Mouse (Mus musculus) forebrain, embryonic 12.5 days (tissue): ENCODE measurements around the gene Col12a1. TPM values are rescaled to one million over a fixed set of nuclear protein-coding genes. Genes with fewer than 3 reads are reported as not detected.
A peak's percentile ranks its signal among the peaks of the same experiment; 100 is the strongest.

Experiments
- ATAC-seq: fragments of 200-750 bp; cut with Nextera tagmentation; 2 replicates; pipeline ENCODE4 v1.8.0; 2017; ENCODE audit warnings: moderate TSS enrichment; ENCODE audit not compliant: low FRiP score
- H3K27ac ChIP-seq: fragments of 300-500 bp; sonication (generic); 2 replicates; pipeline ENCODE4 v1.5.1; 2016; ENCODE audit warnings: mild to moderate bottlenecking
- H3K27me3 ChIP-seq: fragments of 300-500 bp; sonication (generic); 2 replicates; pipeline ENCODE4 v1.6.1; 2016; ENCODE audit warnings: mild to moderate bottlenecking
- H3K36me3 ChIP-seq: fragments of 300-500 bp; sonication (generic); replicated peaks from 2 replicates; pipeline ENCODE4 v1.6.1; 2016; ENCODE audit warnings: mild to moderate bottlenecking
- H3K4me1 ChIP-seq: fragments of 300-500 bp; sonication (generic); 2 replicates; pipeline ENCODE4 v1.6.1; 2016
- H3K4me2 ChIP-seq: fragments of 300-500 bp; sonication (generic); 2 replicates; pipeline ENCODE4 v1.6.1; 2016; ENCODE audit warnings: mild to moderate bottlenecking, moderate library complexity
- H3K4me3 ChIP-seq: fragments of 300-500 bp; sonication (generic); replicated peaks from 2 replicates; pipeline ENCODE4 v1.5.1; 2016; ENCODE audit warnings: mild to moderate bottlenecking
- H3K9ac ChIP-seq: fragments of 300-500 bp; sonication (generic); 2 replicates; pipeline ENCODE4 v1.6.1; 2016; ENCODE audit warnings: mild to moderate bottlenecking
- H3K9me3 ChIP-seq: fragments of 300-500 bp; sonication (generic); 2 replicates; pipeline ENCODE4 v1.6.1; 2016
- WGBS: fragments of 180-500 bp; shearing (Covaris S2); methylation state at CpG from one replicate; pipeline ENCODE4 v1.1.7; 2016; 5-methylcytosine and 5-hydroxymethylcytosine counted together
- polyA plus RNA-seq: library from polyadenylated mRNA; unstranded; fragments of >200 nt; fragmentation: Nextera tagmentation; extraction: Ambion mirVana; gene quantifications from 2 replicates; pipeline ENCODE4 v1.2.1, GENCODE M21; 2016

Col12a1 gene
- polyA plus RNA-seq, 1 experiment from 2014 or later: 19.4 TPM

- Histone ChIP-seq H3K36me3 (no peaks in the 10 kb centered on the region), H3K9me3 (no peaks in the 10 kb centered on the region), H3K4me3 (no peak overlapping the region), H3K4me1 (peaks cover 27% of the 10 kb centered on the region), H3K4me2 (no peak overlapping the region), H3K27me3 (peaks cover 43% of the 10 kb centered on the region), H3K9ac (no peak overlapping the region), H3K27ac (no peak overlapping the region)
- 36% methylated on average over 5 of the region's 5 CpGs for WGBS
- no peak for ATAC-seq
Observed at GRCm38 (mm10) chr9:79723090-79723489, 4.5 kb upstream of the Col12a1 start.

GRCm38 (mm10) chr9:79721056-79721455 is 2.4 kb upstream of the Col12a1 start:
- no peak overlapping the region for H3K9ac ChIP-seq
- H3K36me3 ChIP-seq: no peaks in the 10 kb centered on the region
- H3K27ac ChIP-seq: no peak overlapping the region
- ATAC-seq: no peak
- H3K9me3 ChIP-seq: no peaks in the 10 kb centered on the region
- peaks cover 41% of the 10 kb centered on the region for H3K4me1 ChIP-seq
- H3K4me2 ChIP-seq: no peak overlapping the region
- peaks cover 54% of the 10 kb centered on the region for H3K27me3 ChIP-seq
- no peak overlapping the region for H3K4me3 ChIP-seq
- WGBS: 10% methylated on average over 9 of the region's 9 CpGs

GRCm38 (mm10) chr9:79720143-79720542 is 1.5 kb upstream of the Col12a1 start:
- Histone ChIP-seq H3K4me3 (no peak overlapping the region), H3K36me3 (no peaks in the 10 kb centered on the region), H3K27me3 (peaks cover 58% of the 10 kb centered on the region), H3K4me1 (peaks cover 43% of the 10 kb centered on the region), H3K9me3 (no peaks in the 10 kb centered on the region), H3K4me2 (peak overlapping the region; percentile 87), H3K27ac (no peak overlapping the region), H3K9ac (no peak overlapping the region)
- WGBS: 23% methylated on average over 9 of the region's 9 CpGs
- ATAC-seq: no peak

DNA sequence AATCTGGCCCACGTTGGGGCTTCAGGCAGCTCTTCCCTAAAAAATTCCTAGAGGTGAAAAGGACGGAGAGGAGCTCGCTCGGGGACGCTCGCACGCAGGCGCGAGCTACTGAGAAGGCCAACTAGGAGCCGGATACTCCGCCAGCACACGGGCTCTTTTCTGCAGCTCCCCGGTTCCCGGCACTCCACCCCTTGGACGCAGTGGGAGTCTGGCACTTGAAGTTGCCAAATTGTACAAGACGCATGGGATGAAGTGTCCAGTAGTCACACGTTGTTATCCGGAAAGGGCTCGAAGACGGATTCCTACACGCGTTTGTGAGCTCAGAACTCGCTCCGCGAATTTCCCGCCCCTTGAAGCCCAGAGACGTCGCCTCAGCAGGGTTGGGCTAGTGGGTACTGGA is 820 bp upstream of the Col12a1 start:
- Histone ChIP-seq H3K4me3 (peak overlapping the region; percentile 50), H3K36me3 (no peaks in the 10 kb centered on the region), H3K9ac (peak overlapping the region; percentile 53; the same call in 1 of the 2 replicates), H3K4me2 (peak overlapping the region; percentile 87), H3K9me3 (no peaks in the 10 kb centered on the region), H3K27me3 (peaks cover 63% of the 10 kb centered on the region), H3K27ac (no peak overlapping the region), H3K4me1 (peaks cover 50% of the 10 kb centered on the region)
- WGBS: 1% methylated on average over 28 of the region's 28 CpGs
- ATAC-seq: no peak

DNA sequence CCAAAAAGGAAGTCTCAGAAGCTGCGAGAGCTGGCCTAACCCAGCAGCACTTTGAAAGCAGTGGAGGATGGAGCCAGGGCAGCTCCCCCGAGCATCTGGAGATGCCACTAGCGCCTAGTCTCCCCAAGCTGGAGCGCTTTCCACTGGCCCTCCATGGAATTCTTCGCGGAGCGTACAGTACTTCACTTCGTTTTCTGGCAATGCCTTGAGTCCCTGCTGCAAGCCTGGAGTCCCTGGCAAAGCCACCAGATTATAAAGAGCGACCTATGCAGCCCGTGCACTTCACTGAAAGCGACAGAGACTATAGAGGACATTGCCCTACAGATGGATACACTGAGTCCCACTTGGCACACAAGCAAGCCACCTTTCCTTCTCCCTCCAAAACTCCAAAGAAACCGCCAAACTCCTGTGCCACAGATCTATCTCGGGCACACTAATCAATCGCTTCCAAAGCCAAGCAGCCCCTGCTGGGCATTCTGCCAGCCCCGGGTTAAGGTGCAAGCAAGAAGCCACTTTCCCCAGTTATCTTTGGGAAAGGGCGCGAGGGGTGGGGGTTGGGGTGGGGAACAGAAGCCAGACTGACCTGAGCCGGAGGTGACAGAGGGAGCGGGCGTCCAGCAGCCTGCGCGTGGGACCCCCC is 675 bp downstream of the Col12a1 start:
- 3% methylated on average over 22 of the region's 22 CpGs for WGBS
- peak overlapping the region; percentile 87 for H3K4me2 ChIP-seq
- peak overlapping the region; percentile 50 for H3K4me3 ChIP-seq
- no peaks in the 10 kb centered on the region for H3K36me3 ChIP-seq
- no peak for ATAC-seq
- no peaks in the 10 kb centered on the region for H3K9me3 ChIP-seq
- H3K4me1 ChIP-seq: peaks cover 52% of the 10 kb centered on the region
- peak overlapping the region; percentile 53 for H3K9ac ChIP-seq
- H3K27me3 ChIP-seq: peaks cover 63% of the 10 kb centered on the region
- 0 out of 2 replicates have a peak overlapping the region, but pooled peaks have one; percentile 32 for H3K27ac ChIP-seq

DNA sequence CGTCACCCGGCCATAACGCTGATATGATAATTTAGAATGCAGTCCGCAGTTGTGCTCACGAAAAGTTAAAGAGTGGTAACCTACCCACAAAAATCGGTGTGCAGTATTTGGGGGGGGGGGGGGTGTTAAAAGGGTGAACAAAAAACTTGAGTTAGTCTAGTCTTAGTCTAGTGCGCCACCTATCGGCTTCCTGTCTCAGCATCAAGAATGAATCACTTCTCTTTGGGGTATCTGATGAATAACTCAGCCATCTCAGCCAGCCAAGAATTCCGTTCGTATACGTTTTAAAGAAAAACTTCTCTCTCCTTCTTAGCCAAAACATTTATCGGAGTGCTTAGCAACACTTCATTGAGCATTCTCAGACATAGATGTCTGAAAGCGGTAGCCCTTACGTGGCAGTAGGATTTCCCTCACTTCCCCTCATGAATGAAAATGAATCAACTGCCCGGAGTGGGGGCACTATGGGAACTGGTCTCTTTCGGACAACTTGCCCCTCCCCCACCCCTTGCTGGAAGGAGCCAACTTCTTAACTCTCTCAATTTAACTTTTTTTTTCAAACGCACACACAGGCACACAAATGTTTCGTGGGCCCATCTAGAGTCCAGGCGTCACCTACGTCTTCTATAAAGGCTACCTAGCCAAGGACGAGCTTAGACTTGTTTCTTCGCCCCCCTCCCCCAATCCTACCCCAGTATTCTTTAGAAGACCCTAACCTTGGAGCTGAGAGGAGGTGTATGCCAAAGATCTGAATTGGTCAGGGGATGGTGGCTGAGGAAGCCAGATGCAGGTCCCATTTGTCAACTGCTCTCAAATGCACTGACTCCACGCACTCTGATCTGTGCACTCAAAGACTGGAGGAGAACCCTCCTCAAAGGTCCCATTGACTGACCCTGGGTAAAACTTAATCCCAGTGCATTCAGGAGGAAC is 1.5 kb downstream of the Col12a1 start:
- 0 out of 2 replicates have a peak overlapping the region, but pooled peaks have one; percentile 53 for H3K9ac ChIP-seq
- no peaks in the 10 kb centered on the region for H3K36me3 ChIP-seq
- whole genome bisulfite sequencing: 9% methylated on average over 23 of the region's 23 CpGs
- no peak overlapping the region for H3K27ac ChIP-seq
- H3K4me3 ChIP-seq: peak overlapping the region; percentile 50
- H3K4me1 ChIP-seq: peaks cover 52% of the 10 kb centered on the region
- peak overlapping the region; percentile 87 for H3K4me2 ChIP-seq
- peaks cover 58% of the 10 kb centered on the region for H3K27me3 ChIP-seq
- no peaks in the 10 kb centered on the region for H3K9me3 ChIP-seq
- no peak; the same call in none of the 2 replicates for ATAC-seq

DNA sequence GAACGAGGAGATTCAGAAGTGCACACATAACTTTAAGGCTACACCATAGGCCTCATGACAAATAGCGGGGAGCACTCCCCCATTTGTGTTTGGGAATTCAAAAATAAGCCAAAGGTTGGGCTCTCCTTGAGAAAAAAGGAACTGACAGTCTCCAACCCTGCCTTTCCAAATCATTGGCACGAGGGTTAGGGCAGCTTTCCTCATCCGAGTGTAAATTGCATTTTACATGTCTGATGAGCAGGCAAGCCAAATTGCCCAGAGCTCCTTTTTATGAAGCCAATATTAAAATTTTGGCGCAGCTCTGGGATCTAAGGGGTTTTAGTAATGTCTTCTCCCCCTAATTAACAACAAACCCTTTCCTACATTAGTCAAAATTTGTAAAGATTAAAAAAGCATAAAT is 2.1 kb downstream of the Col12a1 start:
- H3K4me1 ChIP-seq: peaks cover 52% of the 10 kb centered on the region
- H3K9me3 ChIP-seq: no peaks in the 10 kb centered on the region
- no peak overlapping the region for H3K27ac ChIP-seq
- peak overlapping the region; percentile 87 for H3K4me2 ChIP-seq
- no peak for ATAC-seq
- peaks cover 51% of the 10 kb centered on the region for H3K27me3 ChIP-seq
- H3K36me3 ChIP-seq: no peaks in the 10 kb centered on the region
- WGBS: 40% methylated on average over 5 of the region's 5 CpGs
- no peak overlapping the region for H3K9ac ChIP-seq
- H3K4me3 ChIP-seq: peak overlapping the region; percentile 50; the same call in 1 of the 2 replicates

- Histone ChIP-seq H3K4me1 (peaks cover 38% of the 10 kb centered on the region), H3K36me3 (no peaks in the 10 kb centered on the region), H3K9ac (peak overlapping the region; percentile 39; the same call in 1 of the 2 replicates), H3K4me2 (peak overlapping the region; percentile 53), H3K27ac (no peak overlapping the region), H3K4me3 (peak overlapping the region; percentile 18), H3K27me3 (peaks cover 34% of the 10 kb centered on the region), H3K9me3 (no peaks in the 10 kb centered on the region)
- ATAC-seq: peak; percentile 51
- WGBS: 3% methylated on average over 16 of the region's 16 CpGs
Observed at GRCm38 (mm10) chr9:79714471-79715045, 4.1 kb downstream of the Col12a1 start.

DNA sequence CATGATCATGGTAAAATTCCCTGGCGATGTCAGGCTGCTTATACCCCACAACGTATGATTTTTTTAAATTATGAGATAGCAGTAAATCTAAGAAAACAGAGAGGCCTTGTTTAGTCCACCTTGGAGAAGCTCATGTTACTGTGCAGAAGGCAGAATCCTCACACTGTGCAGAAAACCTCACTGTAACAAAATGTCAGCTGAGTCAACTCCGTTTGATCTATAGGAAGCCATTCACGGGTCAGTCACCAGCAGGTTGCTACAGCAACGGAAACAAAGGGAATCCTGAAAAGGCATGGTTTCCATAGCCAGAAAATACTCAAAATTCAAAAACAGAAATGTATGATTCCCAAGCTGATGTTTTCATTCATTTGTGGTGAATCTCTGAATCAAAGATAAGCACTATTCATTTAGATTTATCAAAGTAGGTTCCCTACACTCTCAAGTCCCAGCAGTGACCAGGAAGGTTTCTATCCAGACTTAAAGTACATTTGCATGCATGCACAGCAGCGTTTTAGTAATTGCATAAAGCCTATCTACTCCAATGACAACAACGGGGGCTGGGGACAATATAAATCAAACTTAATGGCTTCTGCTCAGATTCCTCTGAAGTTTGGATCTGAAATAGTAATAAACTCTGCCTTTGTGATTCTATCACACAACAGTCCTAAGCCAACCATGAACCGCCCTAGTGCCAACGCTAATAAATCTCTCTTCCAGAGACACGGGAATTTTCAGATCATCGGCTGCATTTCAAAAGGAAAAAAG is 28.7 kb downstream of the Col12a1 start:
- ATAC-seq: peak; percentile 71; the same call in 1 of the 2 replicates
- WGBS: 59% methylated on average over 11 of the region's 11 CpGs
- Histone ChIP-seq H3K4me1 (peaks cover 12% of the 10 kb centered on the region), H3K4me2 (no peak overlapping the region), H3K9ac (no peak overlapping the region), H3K4me3 (no peak overlapping the region), H3K36me3 (no peaks in the 10 kb centered on the region), H3K27ac (no peak overlapping the region), H3K9me3 (no peaks in the 10 kb centered on the region), H3K27me3 (no peaks in the 10 kb centered on the region)

- no peak overlapping the region for H3K4me3 ChIP-seq
- no peaks in the 10 kb centered on the region for H3K36me3 ChIP-seq
- peaks cover 12% of the 10 kb centered on the region for H3K4me1 ChIP-seq
- H3K27me3 ChIP-seq: no peaks in the 10 kb centered on the region
- ATAC-seq: no peak
- 87% methylated on average over 7 of the region's 7 CpGs for WGBS
- no peak overlapping the region for H3K4me2 ChIP-seq
- H3K9ac ChIP-seq: no peak overlapping the region
- no peak overlapping the region for H3K27ac ChIP-seq
- no peaks in the 10 kb centered on the region for H3K9me3 ChIP-seq
Observed at GRCm38 (mm10) chr9:79689342-79689741, 29.3 kb downstream of the Col12a1 start.

GRCm38 (mm10) chr9:79687227-79687626 is 31.4 kb downstream of the Col12a1 start:
- no peak overlapping the region for H3K27ac ChIP-seq
- no peak overlapping the region for H3K4me3 ChIP-seq
- H3K36me3 ChIP-seq: no peaks in the 10 kb centered on the region
- H3K27me3 ChIP-seq: no peaks in the 10 kb centered on the region
- WGBS: 87% methylated on average over 3 of the region's 3 CpGs
- H3K9ac ChIP-seq: no peak overlapping the region
- no peaks in the 10 kb centered on the region for H3K9me3 ChIP-seq
- H3K4me1 ChIP-seq: peaks cover 12% of the 10 kb centered on the region
- H3K4me2 ChIP-seq: no peak overlapping the region
- ATAC-seq: no peak
